Mouse (Mus musculus): ENCODE results near the gene Runx2.

DNA sequence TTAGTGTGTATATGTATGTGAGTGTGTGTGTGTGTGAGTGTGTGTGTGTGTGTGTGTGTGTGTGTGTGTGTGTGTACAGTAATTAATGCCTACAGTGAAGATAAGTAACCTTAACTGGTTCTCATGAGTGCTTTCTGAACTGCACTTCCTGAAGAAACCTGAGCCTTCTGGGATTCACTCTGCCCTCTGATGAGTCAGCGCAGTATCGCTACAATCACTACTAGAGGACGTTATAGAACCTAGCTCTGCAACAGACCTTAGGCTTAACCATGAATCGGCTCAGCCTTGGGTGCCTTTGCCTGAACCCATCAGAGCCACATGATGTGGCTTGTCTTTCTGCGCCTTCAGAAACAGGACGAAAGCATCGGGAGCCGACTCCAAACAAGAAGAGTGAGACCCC lies 169.5 kb downstream of the Runx2 start:
- no peak for TF ChIP-seq GATA1 (IDR thresholded peaks at IDR 0.05; ENCODE audit: borderline replicate concordance, low read length)
- TF ChIP-seq FLI1 (IDR thresholded peaks at IDR 0.05; ENCODE audit: low read length) = no peak
